Mouse (Mus musculus) limb, embryonic 14.5 days (tissue): ENCODE measurements around the gene Aspscr1. TPM values are rescaled to one million over a fixed set of nuclear protein-coding genes. Genes with fewer than 3 reads are reported as not detected.

Source experiments
- ATAC-seq: fragments of 200-750 bp; cut with Nextera tagmentation; 2 replicates; pipeline ENCODE4 v1.8.0; 2017; ENCODE audit warnings: low read depth, moderate number of reproducible peaks, moderate TSS enrichment; ENCODE audit not compliant: low FRiP score
- DNase-seq: peaks from one replicate; pipeline ENCODE4 v3.0.0-alpha.2; 2015; ENCODE audit warnings: low spot score
- H3K27ac ChIP-seq: fragments of 300-500 bp; sonication (generic); replicated peaks from 2 replicates; pipeline ENCODE4 v1.5.1; 2014; ENCODE audit warnings: low read depth, mild to moderate bottlenecking, low read length, moderate library complexity, mixed read lengths
- H3K27me3 ChIP-seq: fragments of 300-500 bp; sonication (generic); 2 replicates; pipeline ENCODE4 v1.6.1; 2014; ENCODE audit warnings: low read length, mixed read lengths; ENCODE audit not compliant: control insufficient read depth, insufficient read depth
- H3K36me3 ChIP-seq: fragments of 300-500 bp; sonication (generic); 2 replicates; pipeline ENCODE4 v1.6.1; 2014; ENCODE audit warnings: mild to moderate bottlenecking, low read length, moderate library complexity, mixed read lengths; ENCODE audit not compliant: control insufficient read depth, insufficient read depth
- H3K4me1 ChIP-seq: fragments of 300-500 bp; sonication (generic); 2 replicates; pipeline ENCODE4 v1.6.1; 2014; ENCODE audit warnings: antibody characterized with exemption, low read length, mixed read lengths; ENCODE audit not compliant: control insufficient read depth, insufficient read depth
- H3K4me2 ChIP-seq: fragments of 300-500 bp; sonication (generic); replicated peaks from 2 replicates; pipeline ENCODE4 v1.6.1; 2014; ENCODE audit warnings: low read depth, mild to moderate bottlenecking, low read length, moderate library complexity; ENCODE audit not compliant: severe bottlenecking
- H3K4me3 ChIP-seq: fragments of 300-500 bp; sonication (generic); replicated peaks from 2 replicates; pipeline ENCODE4 v1.5.1; 2014; ENCODE audit warnings: low read length
- H3K9ac ChIP-seq: fragments of 300-500 bp; sonication (generic); 2 replicates; pipeline ENCODE4 v1.6.1; 2014; ENCODE audit warnings: mild to moderate bottlenecking, low read depth, low read length, moderate library complexity; ENCODE audit not compliant: severe bottlenecking
- H3K9me3 ChIP-seq: fragments of 300-500 bp; sonication (generic); 2 replicates; pipeline ENCODE4 v1.6.1; 2016; ENCODE audit warnings: low read length; ENCODE audit not compliant: control insufficient read depth
- POLR2A ChIP-seq: fragments of 200-500 bp; IDR thresholded peaks from 2 replicates; pipeline ENCODE4 v1.8.0; 2012; ENCODE audit warnings: inconsistent platforms, mild to moderate bottlenecking, moderate library complexity, borderline replicate concordance; ENCODE audit not compliant: insufficient read depth, insufficient read length; ENCODE audit errors: extremely low read depth
- WGBS: fragments of 180-500 bp; shearing (Covaris S2); extraction: QIAGEN DNeasy Blood & Tissue Kit; methylation state at CpG from one replicate; pipeline ENCODE4 v1.1.7; 2014; 5-methylcytosine and 5-hydroxymethylcytosine counted together
- polyA plus RNA-seq, 2 experiments: library from polyadenylated mRNA; depleted of rRNA in 1 of 2; stranded (reverse) in 1 of 2; unstranded in 1 of 2; fragments of >200 nt; fragmentation: Nextera tagmentation in 1 of 2; extraction: Ambion mirVana in 1 of 2; gene quantifications; 2 replicates each; pipeline versions ENCODE4 v1.2.1 to v1.2.3; 2012 to 2014

Gene Aspscr1
- polyA plus RNA-seq, 2 experiments: 73.9 to 96.1 TPM

GRCm38 (mm10) chr11:120657301-120657700 is 15.5 kb upstream of the Aspscr1 start:
- Histone ChIP-seq H3K27ac (no peak overlapping the region), H3K9me3 (no peaks in the 10 kb centered on the region), H3K36me3 (no peaks in the 10 kb centered on the region), H3K27me3 (peaks cover 43% of the 10 kb centered on the region), H3K9ac (no peak overlapping the region), H3K4me1 (peaks cover 6% of the 10 kb centered on the region), H3K4me2 (no peak overlapping the region), H3K4me3 (no peak overlapping the region)
- WGBS: 89% methylated on average over 4 of the region's 4 CpGs
- ATAC-seq (no peak), DNase-seq (no peak)
- no peak for TF ChIP-seq POLR2A

- no peak overlapping the region for H3K27ac ChIP-seq
- 0 out of 2 replicates have a peak overlapping the region, but pooled peaks have one; percentile 49 for H3K4me3 ChIP-seq
- H3K9me3 ChIP-seq: no peaks in the 10 kb centered on the region
- ATAC-seq: no peak
- DNase-seq: peak; percentile 30
- H3K4me1 ChIP-seq: peaks cover 6% of the 10 kb centered on the region
- no peak overlapping the region for H3K9ac ChIP-seq
- no peaks in the 10 kb centered on the region for H3K36me3 ChIP-seq
- peak overlapping the region; percentile 85; the same call in 1 of the 2 replicates for H3K4me2 ChIP-seq
- H3K27me3 ChIP-seq: peaks cover 49% of the 10 kb centered on the region
- 6% methylated on average over 24 of the region's 24 CpGs for WGBS
- TF ChIP-seq POLR2A: no peak
These were observed 13.8 kb upstream of the Aspscr1 start for GRCm38 (mm10) chr11:120658876-120659410.

GRCm38 (mm10) chr11:120659509-120660300 is 13.1 kb upstream of the Aspscr1 start:
- no peak overlapping the region for H3K27ac ChIP-seq
- WGBS: 2% methylated on average over 49 of the region's 50 CpGs
- no peak for TF ChIP-seq POLR2A
- peak overlapping the region; percentile 49 for H3K4me3 ChIP-seq
- ATAC-seq (no peak), DNase-seq (no peak)
- peaks cover 49% of the 10 kb centered on the region for H3K27me3 ChIP-seq
- no peaks in the 10 kb centered on the region for H3K9me3 ChIP-seq
- H3K36me3 ChIP-seq: no peaks in the 10 kb centered on the region
- H3K4me1 ChIP-seq: peaks cover 6% of the 10 kb centered on the region
- H3K9ac ChIP-seq: no peak overlapping the region
- H3K4me2 ChIP-seq: peak overlapping the region; percentile 85

- peak overlapping the region; percentile 46 for H3K9ac ChIP-seq
- H3K27me3 ChIP-seq: peaks cover 49% of the 10 kb centered on the region
- TF ChIP-seq POLR2A: no peak
- ATAC-seq: peak; percentile 70
- H3K4me2 ChIP-seq: peak overlapping the region; percentile 85
- no peak overlapping the region for H3K27ac ChIP-seq
- no peaks in the 10 kb centered on the region for H3K9me3 ChIP-seq
- no peaks in the 10 kb centered on the region for H3K36me3 ChIP-seq
- DNase-seq: no peak
- H3K4me1 ChIP-seq: peaks cover 6% of the 10 kb centered on the region
- WGBS: under 1% methylated on average over 69 of the region's 95 CpGs
- H3K4me3 ChIP-seq: peak overlapping the region; percentile 49
These were observed 12.3 kb upstream of the Aspscr1 start for GRCm38 (mm10) chr11:120660301-120661075.

- peak within 1 kb of the TSS; percentile 49 for H3K4me3 ChIP-seq
- under 1% methylated on average over 33 of the region's 35 CpGs for WGBS
- peaks cover 49% of the 10 kb centered on the region for H3K27me3 ChIP-seq
- H3K4me2 ChIP-seq: peak within 1 kb of the TSS; percentile 85
- peaks cover 6% of the 10 kb centered on the region for H3K4me1 ChIP-seq
- peak within 1 kb of the TSS; percentile 46 for H3K9ac ChIP-seq
- no peak for DNase-seq
- ATAC-seq: no peak
- H3K27ac ChIP-seq: no peak within 1 kb of the TSS
- no peaks in the 10 kb centered on the region for H3K9me3 ChIP-seq
- TF ChIP-seq POLR2A: no peak
- H3K36me3 ChIP-seq: no peaks in the 10 kb centered on the region
These were observed 11.7 kb upstream of the Aspscr1 start, which contains the start of gene Notum for GRCm38 (mm10) chr11:120661076-120661460. Notum (minus strand) TSS chr11:120661175.
